Mouse (Mus musculus): ENCODE measurements at regions not wholly inside any gene's neighbourhood (a gene's known extent, or its start where the extent isn't known, plus 50 kb on each side); places are given as distances from the start of the nearest gene placed in this dataset.
A peak's percentile ranks its signal among the peaks of the same experiment; 100 is the strongest.

DNA sequence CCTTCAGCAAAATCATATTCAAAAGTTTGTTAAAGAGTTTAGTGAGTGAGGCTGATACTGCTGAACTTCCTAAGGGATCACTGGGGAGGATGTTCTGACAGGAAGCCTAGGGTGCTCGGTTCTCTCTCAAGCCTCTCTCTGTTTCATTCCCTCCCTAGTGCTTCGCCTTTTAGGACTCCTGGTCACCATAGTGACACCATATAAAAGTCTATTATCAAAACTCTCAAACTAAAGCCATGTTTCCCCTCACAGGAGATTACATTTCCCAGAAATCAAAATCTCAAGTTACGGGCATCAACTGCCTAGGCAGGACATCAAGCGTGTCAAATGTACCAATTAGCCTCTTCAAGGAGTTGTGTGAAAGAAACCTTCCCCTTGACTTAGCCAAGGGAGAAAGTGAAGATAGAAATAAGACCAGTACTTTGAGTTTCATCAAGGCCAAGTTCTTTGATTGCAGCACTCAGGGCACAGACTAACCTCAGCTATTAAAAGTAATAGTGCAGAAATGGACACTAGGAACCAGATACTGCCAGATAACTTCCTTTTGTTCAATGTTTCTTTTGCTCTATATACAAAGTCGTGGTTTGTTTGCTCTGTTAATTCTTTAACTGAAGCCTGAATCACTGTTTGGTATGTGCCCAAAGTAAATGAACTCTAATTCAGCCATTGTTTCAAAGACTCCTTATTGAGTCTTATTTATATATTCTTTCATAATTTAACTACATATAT is 752.6 kb downstream of the Jrkl start:
- whole genome bisulfite sequencing = 71% methylated on average over 5 of the region's 5 CpGs
- DNase-seq = no peak
- no peak for ATAC-seq (ENCODE audit: insufficient read depth)
- Histone ChIP-seq H3K4me1 (ENCODE audit: insufficient read depth) (no peaks in the 10 kb centered on the region), H3K27me3 (ENCODE audit: insufficient read depth, low read length) (no peaks in the 10 kb centered on the region), H3K36me3 (ENCODE audit: insufficient read depth) (no peaks in the 10 kb centered on the region), H3K4me3 (ENCODE audit: low read depth, low read length) (no peak overlapping the region), H3K27ac (ENCODE audit: low read depth) (no peak overlapping the region), H3K9ac (no peak overlapping the region), H3K4me2 (no peak overlapping the region), H3K9me3 (ENCODE audit: low read depth, low read length) (no peaks in the 10 kb centered on the region)
- no peak for TF ChIP-seq CTCF (IDR thresholded peaks at IDR 0.05; ENCODE audit: low read depth)

DNA sequence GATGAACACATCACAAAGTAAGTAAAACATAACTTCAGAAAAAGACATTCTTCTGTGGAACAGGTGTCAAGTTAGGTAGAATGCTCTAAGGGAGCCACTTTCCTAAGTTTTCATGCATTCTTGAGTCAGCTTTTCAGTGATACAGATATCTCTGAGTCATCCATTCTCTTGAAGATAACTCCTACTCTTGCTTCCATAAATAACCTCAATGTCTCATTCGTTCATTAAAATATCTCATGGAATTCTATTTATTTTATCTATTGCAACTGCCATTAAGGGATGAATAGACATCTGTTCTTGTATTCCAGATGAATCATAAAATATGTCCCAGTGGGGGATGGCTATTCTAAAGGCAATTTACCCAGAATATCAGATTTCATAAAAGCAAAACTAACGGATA is 787.8 kb downstream of the Jrkl start:
- DNase-seq (no peak), ATAC-seq (ENCODE audit: insufficient read depth) (no peak)
- no peaks in the 10 kb centered on the region for H3K36me3 ChIP-seq (ENCODE audit: insufficient read depth)
- H3K9me3 ChIP-seq (ENCODE audit: low read depth, low read length) = no peaks in the 10 kb centered on the region
- H3K27ac ChIP-seq (ENCODE audit: low read depth) = no peak overlapping the region
- no peak overlapping the region for H3K4me2 ChIP-seq
- H3K9ac ChIP-seq = no peak overlapping the region
- WGBS = 72% methylated on average over 2 of the region's 2 CpGs
- H3K27me3 ChIP-seq (ENCODE audit: insufficient read depth, low read length) = no peaks in the 10 kb centered on the region
- TF ChIP-seq CTCF (IDR thresholded peaks at IDR 0.05; ENCODE audit: low read depth) = no peak
- no peaks in the 10 kb centered on the region for H3K4me1 ChIP-seq (ENCODE audit: insufficient read depth)
- no peak overlapping the region for H3K4me3 ChIP-seq (ENCODE audit: low read depth, low read length)

DNA sequence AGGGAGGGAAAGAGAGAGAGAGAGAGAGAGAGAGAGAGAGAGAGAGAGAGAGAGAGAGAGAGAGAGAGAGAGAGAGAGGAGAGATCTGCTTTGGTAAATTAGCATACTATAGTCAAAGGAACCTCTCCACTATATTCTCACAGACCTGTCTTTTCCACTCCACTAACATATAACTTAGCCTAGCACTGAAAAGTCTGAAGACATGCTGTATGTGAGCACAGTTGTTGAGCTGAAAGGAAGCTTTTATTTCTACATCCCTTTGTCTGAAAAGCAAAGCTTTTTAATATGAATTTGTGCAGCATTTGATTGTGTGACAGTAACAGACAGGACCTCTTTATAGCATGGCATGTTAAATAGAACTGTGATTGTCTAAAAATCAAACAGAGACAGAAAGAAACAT is 788.9 kb downstream of the Jrkl start:
- Histone ChIP-seq H3K4me1 (ENCODE audit: insufficient read depth) (no peaks in the 10 kb centered on the region), H3K27ac (ENCODE audit: low read depth) (no peak overlapping the region), H3K9ac (no peak overlapping the region), H3K9me3 (ENCODE audit: low read depth, low read length) (no peaks in the 10 kb centered on the region), H3K27me3 (ENCODE audit: insufficient read depth, low read length) (no peaks in the 10 kb centered on the region), H3K4me2 (no peak overlapping the region), H3K4me3 (ENCODE audit: low read depth, low read length) (no peak overlapping the region), H3K36me3 (ENCODE audit: insufficient read depth) (no peaks in the 10 kb centered on the region)
- no peak for TF ChIP-seq CTCF (IDR thresholded peaks at IDR 0.05; ENCODE audit: low read depth)
- DNase-seq (no peak), ATAC-seq (ENCODE audit: insufficient read depth) (no peak)

DNA sequence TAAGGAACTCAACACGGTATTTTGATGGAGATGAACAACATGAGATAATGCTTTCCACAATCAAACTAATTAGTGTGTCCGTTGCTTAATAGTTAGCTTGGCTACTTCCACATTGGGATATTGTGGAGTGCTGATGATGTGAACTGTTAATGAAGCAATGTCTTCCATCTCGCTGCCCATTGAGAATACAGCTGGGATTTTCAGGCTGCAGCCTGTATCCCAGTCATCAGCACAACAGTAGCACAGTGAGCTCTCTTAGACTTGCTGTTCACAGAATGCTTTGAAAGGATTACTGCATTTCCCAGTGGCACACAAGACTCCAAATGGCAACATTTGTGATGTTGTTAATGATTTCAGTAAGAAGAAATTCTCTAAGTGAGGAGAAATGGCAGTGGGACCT is 811.5 kb downstream of the Jrkl start:
- no peak overlapping the region for H3K27ac ChIP-seq (ENCODE audit: low read depth)
- no peaks in the 10 kb centered on the region for H3K36me3 ChIP-seq (ENCODE audit: insufficient read depth)
- H3K4me2 ChIP-seq = no peak overlapping the region
- no peaks in the 10 kb centered on the region for H3K27me3 ChIP-seq (ENCODE audit: insufficient read depth, low read length)
- no peaks in the 10 kb centered on the region for H3K9me3 ChIP-seq (ENCODE audit: low read depth, low read length)
- ATAC-seq (ENCODE audit: insufficient read depth) = no peak
- H3K4me3 ChIP-seq (ENCODE audit: low read depth, low read length) = no peak overlapping the region
- no peak for DNase-seq
- no peak overlapping the region for H3K9ac ChIP-seq
- WGBS = 75% methylated on average over 3 of the region's 3 CpGs
- no peak for TF ChIP-seq CTCF (IDR thresholded peaks at IDR 0.05; ENCODE audit: low read depth)
- H3K4me1 ChIP-seq (ENCODE audit: insufficient read depth) = no peaks in the 10 kb centered on the region

DNA sequence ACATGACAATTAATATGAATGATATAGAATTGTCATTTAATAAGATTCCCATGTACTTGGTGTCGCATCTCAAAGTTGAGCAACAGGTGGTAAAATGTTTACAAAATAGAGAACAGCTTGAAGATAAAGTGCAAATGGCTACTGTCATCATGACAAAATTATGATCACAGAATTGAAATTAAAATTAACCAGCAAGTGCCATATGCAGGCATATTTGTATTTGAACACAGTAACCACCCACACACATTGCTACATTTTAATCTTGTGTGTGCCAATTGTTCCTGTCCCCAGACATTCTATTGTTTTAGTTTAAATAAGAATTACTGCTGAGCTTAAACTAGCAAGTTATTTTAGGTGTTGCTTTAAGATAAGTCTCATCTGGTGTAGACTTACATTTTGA is 823.7 kb downstream of the Jrkl start:
- Histone ChIP-seq H3K9ac (no peak overlapping the region), H3K27me3 (ENCODE audit: insufficient read depth, low read length) (no peaks in the 10 kb centered on the region), H3K9me3 (ENCODE audit: low read depth, low read length) (no peaks in the 10 kb centered on the region), H3K27ac (ENCODE audit: low read depth) (no peak overlapping the region), H3K4me1 (ENCODE audit: insufficient read depth) (no peaks in the 10 kb centered on the region), H3K4me2 (no peak overlapping the region), H3K4me3 (ENCODE audit: low read depth, low read length) (no peak overlapping the region), H3K36me3 (ENCODE audit: insufficient read depth) (no peaks in the 10 kb centered on the region)
- WGBS = 81% methylated on average over 1 of the region's 1 CpGs
- DNase-seq = no peak
- ATAC-seq (ENCODE audit: insufficient read depth) = no peak
- TF ChIP-seq CTCF (IDR thresholded peaks at IDR 0.05; ENCODE audit: low read depth) = no peak

DNA sequence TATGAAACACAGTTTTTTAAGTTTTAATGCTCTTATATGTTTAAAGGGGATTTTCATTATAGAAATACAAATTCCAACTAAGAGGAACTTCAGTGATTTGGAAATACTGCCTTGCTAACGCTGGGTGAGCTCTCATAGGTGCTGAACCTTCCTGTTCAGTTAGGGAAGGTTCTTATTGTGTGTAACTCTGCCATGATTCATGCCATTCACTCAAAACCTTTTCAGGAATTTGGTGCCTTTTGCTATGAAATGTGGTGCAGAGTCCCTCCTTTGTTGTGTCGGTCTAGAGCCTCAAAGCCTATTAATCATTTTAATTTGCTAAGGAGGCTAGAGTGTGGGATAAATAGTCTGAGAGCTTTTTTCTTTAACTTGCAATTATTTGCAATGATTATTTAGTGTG is 837.1 kb downstream of the Jrkl start:
- WGBS = 80% methylated on average over 2 of the region's 2 CpGs
- no peak for DNase-seq

DNA sequence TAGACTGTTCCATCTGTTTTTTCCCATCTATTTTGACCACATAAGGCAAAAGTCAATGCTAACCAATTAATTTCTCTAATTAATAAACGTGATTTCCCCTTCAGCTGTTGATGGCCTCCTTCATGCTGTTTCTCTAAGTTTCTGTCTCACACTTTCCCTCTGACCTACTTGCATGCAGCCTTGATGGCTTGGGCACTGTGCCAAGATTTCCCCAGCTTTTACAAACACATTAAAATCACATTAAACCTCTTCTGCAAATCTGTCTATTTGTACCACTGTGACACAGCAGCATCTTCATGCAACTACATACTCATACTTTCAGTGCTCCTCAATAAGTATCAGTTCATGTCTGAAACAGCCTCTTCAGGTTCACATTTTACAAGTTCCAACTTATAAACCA is 841.4 kb downstream of the Jrkl start:
- no peak overlapping the region for H3K9ac ChIP-seq
- H3K4me2 ChIP-seq = no peak overlapping the region
- ATAC-seq (ENCODE audit: insufficient read depth) (no peak), DNase-seq (peak; percentile 75)
- no peaks in the 10 kb centered on the region for H3K4me1 ChIP-seq (ENCODE audit: insufficient read depth)
- H3K27me3 ChIP-seq (ENCODE audit: insufficient read depth, low read length) = no peaks in the 10 kb centered on the region
- H3K36me3 ChIP-seq (ENCODE audit: insufficient read depth) = no peaks in the 10 kb centered on the region
- WGBS = 32% methylated on average over 1 of the region's 1 CpGs
- no peak overlapping the region for H3K4me3 ChIP-seq (ENCODE audit: low read depth, low read length)
- no peaks in the 10 kb centered on the region for H3K9me3 ChIP-seq (ENCODE audit: low read depth, low read length)
- no peak overlapping the region for H3K27ac ChIP-seq (ENCODE audit: low read depth)
- no peak for TF ChIP-seq CTCF (IDR thresholded peaks at IDR 0.05; ENCODE audit: low read depth)

More for the DNA sequence above, 837.1 kb downstream of the Jrkl start:
- no peak for ATAC-seq (ENCODE audit: insufficient read depth)
- Histone ChIP-seq H3K4me1 (ENCODE audit: insufficient read depth) (no peaks in the 10 kb centered on the region), H3K9me3 (ENCODE audit: low read depth, low read length) (no peaks in the 10 kb centered on the region), H3K4me2 (no peak overlapping the region), H3K36me3 (ENCODE audit: insufficient read depth) (no peaks in the 10 kb centered on the region), H3K27ac (ENCODE audit: low read depth) (no peak overlapping the region), H3K27me3 (ENCODE audit: insufficient read depth, low read length) (no peaks in the 10 kb centered on the region), H3K9ac (no peak overlapping the region), H3K4me3 (ENCODE audit: low read depth, low read length) (no peak overlapping the region)
- TF ChIP-seq CTCF (IDR thresholded peaks at IDR 0.05; ENCODE audit: low read depth) = no peak

DNA sequence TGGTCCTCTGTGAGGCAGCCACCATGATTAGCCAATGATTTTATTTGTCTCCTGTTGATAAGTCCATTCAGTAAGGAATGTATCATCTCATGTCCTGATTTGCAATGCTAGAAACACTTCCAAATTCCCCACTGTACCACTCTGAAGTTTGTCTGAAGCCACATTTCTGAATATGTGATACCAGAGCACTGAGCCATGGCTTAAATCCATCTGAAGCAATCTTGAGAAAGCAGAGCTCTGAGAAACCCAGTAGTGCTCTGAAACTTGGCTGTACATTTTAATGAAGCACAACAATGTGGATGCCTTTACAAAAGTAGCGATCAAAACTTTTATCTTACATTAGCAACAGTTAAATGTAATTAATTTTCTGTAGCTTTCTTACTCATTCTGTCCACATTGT is 850.0 kb downstream of the Jrkl start:
- WGBS = 76% methylated on average over 1 of the region's 1 CpGs
- Histone ChIP-seq H3K9ac (no peak overlapping the region), H3K27ac (ENCODE audit: low read depth) (no peak overlapping the region), H3K4me3 (ENCODE audit: low read depth, low read length) (no peak overlapping the region), H3K36me3 (ENCODE audit: insufficient read depth) (no peaks in the 10 kb centered on the region), H3K9me3 (ENCODE audit: low read depth, low read length) (no peaks in the 10 kb centered on the region), H3K4me2 (no peak overlapping the region), H3K4me1 (ENCODE audit: insufficient read depth) (no peaks in the 10 kb centered on the region), H3K27me3 (ENCODE audit: insufficient read depth, low read length) (no peaks in the 10 kb centered on the region)
- DNase-seq = no peak
- no peak for TF ChIP-seq CTCF (IDR thresholded peaks at IDR 0.05; ENCODE audit: low read depth)
- ATAC-seq (ENCODE audit: insufficient read depth) = no peak

Data from lung, embryonic 14.5 days (tissue).